Mouse (Mus musculus) heart, embryonic 15.5 days (tissue): ENCODE data around the gene Mecom. TPM values are rescaled to one million over a fixed set of nuclear protein-coding genes. Genes with fewer than 3 reads are reported as not detected.

ENCODE experiments used
- ATAC-seq: fragments of 200-750 bp; cut with Nextera tagmentation; replicated peaks from 2 replicates; pipeline ENCODE4 v1.8.0; 2017; ENCODE audit warnings: low read depth, moderate TSS enrichment; ENCODE audit not compliant: insufficient number of reproducible peaks, insufficient read depth, low FRiP score
- H3K27ac ChIP-seq: fragments of 300-500 bp; sonication (generic); 2 replicates; pipeline ENCODE4 v1.5.1; 2015; ENCODE audit warnings: mild to moderate bottlenecking, inconsistent platforms
- H3K27me3 ChIP-seq: fragments of 300-500 bp; sonication (generic); 2 replicates; pipeline ENCODE4 v1.6.1; 2015; ENCODE audit warnings: inconsistent platforms
- H3K36me3 ChIP-seq: fragments of 300-500 bp; sonication (generic); 2 replicates; pipeline ENCODE4 v1.6.1; 2015; ENCODE audit warnings: mild to moderate bottlenecking, inconsistent platforms
- H3K4me1 ChIP-seq: fragments of 300-500 bp; sonication (generic); replicated peaks from 2 replicates; pipeline ENCODE4 v1.6.1; 2015; ENCODE audit warnings: inconsistent platforms
- H3K4me2 ChIP-seq: fragments of 300-500 bp; sonication (generic); 2 replicates; pipeline ENCODE4 v1.6.1; 2015; ENCODE audit warnings: inconsistent platforms, mild to moderate bottlenecking, moderate library complexity
- H3K4me3 ChIP-seq: fragments of 300-500 bp; sonication (generic); 2 replicates; pipeline ENCODE4 v1.5.1; 2015; ENCODE audit warnings: mild to moderate bottlenecking, inconsistent platforms
- H3K9ac ChIP-seq: fragments of 300-500 bp; sonication (generic); 2 replicates; pipeline ENCODE4 v1.6.1; 2015; ENCODE audit warnings: mild to moderate bottlenecking, inconsistent platforms
- H3K9me3 ChIP-seq: fragments of 300-500 bp; sonication (generic); replicated peaks from 2 replicates; pipeline ENCODE4 v1.6.1; 2016; ENCODE audit warnings: inconsistent platforms
- WGBS: fragments of 180-500 bp; shearing (Covaris S2); methylation state at CpG from one replicate; pipeline ENCODE4 v1.1.7; 2015; ENCODE audit warnings: mixed read lengths; 5-methylcytosine and 5-hydroxymethylcytosine counted together
- polyA plus RNA-seq: library from polyadenylated mRNA; unstranded; fragments of >200 nt; fragmentation: Nextera tagmentation; extraction: Ambion mirVana; gene quantifications from 2 replicates; pipeline ENCODE4 v1.2.1, GENCODE M21; 2015

Mecom gene
- polyA plus RNA-seq, 1 experiment from 2014 or later, result 17.3 TPM

DNA sequence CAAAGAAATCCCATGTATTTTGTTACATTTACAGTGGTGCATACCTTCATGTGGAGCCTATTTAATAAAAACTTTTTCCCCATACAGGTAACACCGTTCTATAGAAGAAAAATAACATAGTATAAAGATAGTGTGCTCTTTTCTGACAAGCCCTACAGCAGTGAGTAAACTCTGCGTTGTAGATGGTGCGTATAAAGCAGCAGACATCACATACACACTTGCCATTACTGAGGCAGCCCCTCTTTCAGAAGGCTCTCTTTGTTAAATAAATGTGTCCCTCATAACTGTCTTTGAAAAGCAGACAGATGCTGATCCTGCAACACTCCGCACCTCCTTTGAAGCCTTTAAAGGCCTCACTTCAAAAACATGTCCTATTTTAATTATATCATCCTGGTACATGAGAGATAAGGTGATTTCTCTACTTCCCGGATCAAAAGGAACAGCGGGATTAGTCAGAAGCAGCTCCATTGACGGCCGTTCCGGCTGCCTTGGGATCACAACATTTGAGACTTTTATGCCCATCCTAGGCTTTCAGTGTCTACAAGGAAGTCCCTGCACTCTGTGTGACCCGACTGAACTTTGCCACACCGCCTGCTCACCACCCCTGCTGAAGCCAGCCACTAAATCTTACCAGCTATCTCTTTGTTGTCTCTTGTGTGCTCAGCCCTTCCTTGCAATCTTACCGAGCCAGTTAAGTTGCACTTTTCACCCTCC, 355.4 kb downstream of the Mecom start:
- ATAC-seq, result no peak
- Histone ChIP-seq H3K27me3 (no peaks in the 10 kb centered on the region), H3K9ac (no peak overlapping the region), H3K4me1 (peaks cover 10% of the 10 kb centered on the region), H3K4me2 (no peak overlapping the region), H3K36me3 (no peaks in the 10 kb centered on the region), H3K27ac (no peak overlapping the region), H3K9me3 (no peaks in the 10 kb centered on the region), H3K4me3 (no peak overlapping the region)
- 36% methylated on average over 12 of the region's 12 CpGs for WGBS

DNA sequence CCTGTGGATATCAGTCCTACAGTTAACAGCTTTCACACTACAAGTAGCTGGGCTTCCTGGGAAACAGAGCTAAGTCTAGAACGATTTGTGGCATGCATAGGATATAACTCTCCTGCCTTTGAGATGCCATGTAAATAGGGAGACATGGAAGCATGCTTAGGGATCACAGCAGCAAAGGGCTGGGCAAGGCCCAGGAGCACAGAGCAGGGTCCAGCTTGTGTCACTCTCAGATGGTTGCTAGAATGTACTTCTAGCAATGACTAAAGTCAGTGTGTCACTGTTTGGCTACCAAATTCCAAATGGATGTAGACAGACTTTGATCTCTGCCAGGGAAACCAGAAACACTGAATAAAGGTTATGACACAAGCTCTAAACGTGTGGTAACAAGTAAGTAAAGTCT, 358.5 kb downstream of the Mecom start:
- no peak overlapping the region for H3K4me3 ChIP-seq
- H3K27ac ChIP-seq, result no peak overlapping the region
- no peaks in the 10 kb centered on the region for H3K9me3 ChIP-seq
- H3K36me3 ChIP-seq, result no peaks in the 10 kb centered on the region
- no peak overlapping the region for H3K9ac ChIP-seq
- WGBS, result 74% methylated on average over 2 of the region's 2 CpGs
- H3K4me2 ChIP-seq, result no peak overlapping the region
- peaks cover 10% of the 10 kb centered on the region for H3K4me1 ChIP-seq
- no peaks in the 10 kb centered on the region for H3K27me3 ChIP-seq
- no peak for ATAC-seq

DNA sequence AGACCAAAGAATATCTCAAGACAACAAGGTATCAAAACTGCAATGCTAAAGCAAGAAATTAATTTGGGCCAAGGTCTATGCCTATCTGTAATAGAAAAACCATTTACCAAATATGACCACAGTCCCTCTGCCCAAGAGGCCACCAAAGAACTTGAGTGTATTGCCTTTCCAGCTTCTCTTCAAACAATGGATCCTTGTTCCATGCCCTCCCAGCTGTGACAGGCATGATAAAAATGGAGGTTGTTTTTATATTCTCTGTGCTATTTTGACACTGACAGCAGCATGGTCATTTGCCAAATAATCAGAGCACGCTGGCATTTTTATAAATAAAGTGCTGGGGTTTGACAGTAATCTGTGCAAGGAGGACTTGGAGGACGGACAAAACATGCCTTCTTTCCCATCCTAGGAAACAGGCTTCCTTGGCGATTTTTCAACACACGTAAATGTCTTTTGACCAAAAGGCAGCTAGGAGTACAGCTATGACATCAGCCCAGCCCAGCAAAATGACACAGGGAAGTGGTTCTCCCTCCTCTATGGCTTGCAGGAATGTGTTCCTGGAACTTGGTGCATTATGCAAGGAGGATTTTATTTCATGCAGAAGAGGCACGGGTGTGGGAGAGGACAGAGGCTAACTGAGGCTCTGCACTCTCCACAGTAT, 359.9 kb downstream of the Mecom start:
- WGBS, result 39% methylated on average over 5 of the region's 5 CpGs
- peaks cover 10% of the 10 kb centered on the region for H3K4me1 ChIP-seq

DNA sequence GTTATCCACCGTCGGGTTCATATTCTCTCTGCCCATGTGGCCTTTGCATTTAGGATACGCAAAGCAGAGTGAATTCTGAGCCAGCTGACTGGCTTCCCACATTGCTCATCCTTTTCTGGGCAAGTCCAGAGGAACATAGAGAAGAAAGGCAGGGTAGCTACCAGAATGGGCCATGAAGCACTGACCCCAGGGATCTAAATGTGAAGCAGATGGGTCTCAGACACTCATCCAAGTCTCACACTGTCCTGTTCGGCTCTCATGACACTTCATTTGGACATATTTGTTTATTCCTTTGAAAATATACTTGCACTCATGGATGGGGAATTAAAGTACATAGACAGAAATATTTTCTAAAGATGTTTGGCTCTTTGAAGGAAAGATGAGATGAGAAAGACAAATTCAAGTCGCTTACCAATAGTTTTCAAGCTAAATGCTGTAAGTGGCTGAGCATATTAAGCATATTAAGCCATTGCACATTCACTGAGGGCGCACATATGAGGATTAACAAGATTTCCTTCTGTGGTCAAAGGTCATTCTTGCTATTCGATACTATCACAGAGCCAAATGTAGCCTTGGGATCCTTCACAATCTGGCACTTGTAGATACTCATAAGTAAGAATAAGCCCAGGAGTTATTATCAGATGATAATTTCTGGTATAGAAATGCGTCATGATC, 365.9 kb downstream of the Mecom start:
- H3K4me3 ChIP-seq, result no peak overlapping the region
- H3K9me3 ChIP-seq, result no peaks in the 10 kb centered on the region
- no peak overlapping the region for H3K9ac ChIP-seq
- ATAC-seq, result no peak
- no peak overlapping the region for H3K27ac ChIP-seq
- H3K27me3 ChIP-seq, result no peaks in the 10 kb centered on the region
- H3K4me1 ChIP-seq, result no peaks in the 10 kb centered on the region
- H3K36me3 ChIP-seq, result no peaks in the 10 kb centered on the region
- no peak overlapping the region for H3K4me2 ChIP-seq
- WGBS, result 82% methylated on average over 8 of the region's 8 CpGs

More for the DNA sequence above, 359.9 kb downstream of the Mecom start:
- Histone ChIP-seq H3K9ac (no peak overlapping the region), H3K4me3 (no peak overlapping the region), H3K27me3 (no peaks in the 10 kb centered on the region), H3K9me3 (no peaks in the 10 kb centered on the region), H3K4me2 (no peak overlapping the region), H3K36me3 (no peaks in the 10 kb centered on the region), H3K27ac (no peak overlapping the region)
- ATAC-seq, result no peak

DNA sequence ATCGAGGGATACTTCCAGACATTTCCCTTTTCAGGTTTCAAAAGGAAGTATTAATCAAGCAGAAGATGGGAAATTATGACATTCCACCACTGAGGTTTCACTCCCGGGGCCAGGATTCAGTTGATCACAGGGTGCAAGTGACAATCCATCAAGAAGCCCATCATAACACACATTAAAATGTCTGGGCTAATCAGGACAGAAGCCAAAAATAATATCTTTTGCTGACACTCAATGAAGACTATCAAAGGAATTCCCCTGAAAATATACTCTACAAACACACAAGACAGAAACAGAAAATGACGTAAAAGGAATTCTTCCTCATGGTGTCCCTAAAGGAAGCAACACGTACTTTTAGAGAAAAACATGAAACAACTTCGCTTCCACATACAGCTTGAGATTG, 371.2 kb downstream of the Mecom start:
- Histone ChIP-seq H3K9ac (no peak overlapping the region), H3K36me3 (no peaks in the 10 kb centered on the region), H3K9me3 (no peaks in the 10 kb centered on the region), H3K4me1 (no peaks in the 10 kb centered on the region), H3K4me3 (no peak overlapping the region), H3K27me3 (no peaks in the 10 kb centered on the region), H3K27ac (no peak overlapping the region), H3K4me2 (no peak overlapping the region)
- 63% methylated on average over 5 of the region's 5 CpGs for WGBS
- ATAC-seq, result no peak

DNA sequence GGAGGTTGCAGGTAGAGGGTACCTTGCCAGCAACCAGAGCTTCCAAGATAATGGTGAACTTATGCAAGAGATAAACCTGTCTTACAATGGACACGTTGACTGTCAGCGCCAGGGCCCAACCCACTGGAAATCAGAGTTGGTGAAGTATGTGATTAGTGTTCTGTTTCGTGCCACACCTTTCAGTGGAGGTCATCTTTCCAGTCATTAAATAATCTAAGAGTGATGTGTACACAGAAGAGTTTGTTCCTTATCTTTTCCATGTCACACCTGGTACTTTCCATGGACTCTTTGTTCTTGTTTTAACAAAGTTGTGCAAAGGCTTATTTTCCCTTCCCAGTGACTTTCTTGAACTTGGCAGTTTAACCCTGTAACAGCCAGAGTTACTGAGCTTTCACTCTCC, 374.0 kb downstream of the Mecom start:
- H3K27me3 ChIP-seq, result no peaks in the 10 kb centered on the region

DNA sequence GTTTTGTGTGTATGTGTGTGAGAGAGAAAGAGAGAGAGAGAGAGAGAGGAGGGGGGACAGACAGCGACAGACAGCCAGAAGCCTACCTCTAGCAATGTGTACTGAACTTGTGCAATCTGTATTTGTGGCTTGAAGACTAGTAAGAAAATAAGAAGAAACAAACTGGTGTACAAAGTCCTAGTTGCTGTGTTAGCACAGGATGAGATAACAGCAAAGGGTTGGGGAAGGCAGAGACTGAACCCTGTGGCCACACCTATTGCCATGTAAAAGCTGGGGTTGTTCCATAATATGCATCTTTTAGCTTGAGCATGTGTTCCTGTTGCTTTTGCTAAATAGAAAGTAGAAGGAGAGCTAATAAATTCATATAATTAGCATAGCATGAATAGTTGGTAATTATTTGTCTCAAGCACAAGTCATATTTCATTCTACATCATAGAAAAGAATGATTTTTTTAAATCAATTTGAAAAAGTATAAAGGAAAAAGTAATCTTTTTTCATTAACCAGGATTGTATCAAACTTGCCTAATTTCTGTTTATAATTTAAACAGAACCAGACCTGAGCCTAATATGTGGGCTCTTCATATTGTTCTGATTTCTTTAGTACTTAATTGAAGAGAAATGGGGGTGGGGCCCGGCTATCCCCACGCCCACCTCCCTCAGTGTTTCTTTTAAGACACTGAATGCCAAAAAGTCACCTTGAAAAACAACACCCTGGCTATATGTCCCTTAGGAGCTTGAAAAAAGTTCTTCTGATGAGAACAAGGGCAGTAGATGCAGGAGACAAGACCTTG, 379.2 kb downstream of the Mecom start:
- Histone ChIP-seq H3K27ac (no peak overlapping the region), H3K9me3 (no peaks in the 10 kb centered on the region), H3K4me2 (no peak overlapping the region), H3K27me3 (no peaks in the 10 kb centered on the region), H3K4me3 (no peak overlapping the region), H3K4me1 (no peaks in the 10 kb centered on the region), H3K36me3 (no peaks in the 10 kb centered on the region), H3K9ac (no peak overlapping the region)
- WGBS, result 84% methylated on average over 3 of the region's 3 CpGs
- no peak for ATAC-seq

More for the DNA sequence above, 374.0 kb downstream of the Mecom start:
- H3K36me3 ChIP-seq, result no peaks in the 10 kb centered on the region
- no peak overlapping the region for H3K4me3 ChIP-seq
- H3K4me2 ChIP-seq, result no peak overlapping the region
- H3K4me1 ChIP-seq, result no peaks in the 10 kb centered on the region
- WGBS, result 59% methylated on average over 3 of the region's 3 CpGs
- H3K27ac ChIP-seq, result no peak overlapping the region
- H3K9ac ChIP-seq, result no peak overlapping the region
- H3K9me3 ChIP-seq, result no peaks in the 10 kb centered on the region
- ATAC-seq, result no peak

DNA sequence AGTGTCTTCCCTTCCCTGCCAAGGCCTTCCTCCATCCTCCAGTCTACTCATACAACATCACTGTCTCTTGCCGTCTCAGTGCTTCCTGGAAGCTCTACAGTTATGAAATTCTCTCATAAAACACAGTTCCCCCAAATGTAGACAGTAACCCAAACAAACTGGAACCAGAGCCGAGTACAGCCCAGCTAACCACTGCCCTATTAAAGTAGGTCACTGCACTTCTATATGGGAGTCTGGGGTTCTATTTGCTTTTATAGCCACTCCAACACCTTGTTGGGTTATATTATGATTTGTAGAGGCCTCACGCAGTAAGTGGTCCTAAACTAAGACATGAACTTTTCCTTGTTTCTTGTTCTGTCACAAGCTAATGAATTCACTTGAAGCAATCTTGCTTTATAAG, 380.8 kb downstream of the Mecom start:
- Histone ChIP-seq H3K9ac (no peak overlapping the region), H3K4me2 (no peak overlapping the region), H3K4me1 (no peaks in the 10 kb centered on the region), H3K27me3 (no peaks in the 10 kb centered on the region), H3K36me3 (no peaks in the 10 kb centered on the region), H3K27ac (no peak overlapping the region), H3K4me3 (no peak overlapping the region), H3K9me3 (no peaks in the 10 kb centered on the region)
- no peak for ATAC-seq
- WGBS, result 82% methylated on average over 3 of the region's 3 CpGs

DNA sequence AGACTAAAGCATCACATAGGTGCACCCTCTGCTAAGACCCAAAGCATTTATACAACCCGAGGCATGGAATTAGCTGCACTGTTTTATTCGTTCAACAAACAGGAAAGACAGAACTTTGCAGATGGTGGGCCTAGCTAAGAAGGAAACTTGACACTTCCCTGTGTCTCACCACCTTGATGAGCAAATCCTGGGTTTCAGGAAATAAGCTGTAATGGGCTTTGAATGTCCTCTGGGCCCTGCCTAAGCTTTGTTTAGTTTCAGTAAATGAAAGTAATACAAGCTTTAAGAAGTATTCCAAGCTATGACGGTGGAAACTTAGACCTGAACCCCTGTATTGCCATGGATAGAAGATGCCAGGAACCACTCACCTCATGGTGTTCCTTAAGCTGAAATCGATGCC, 383.0 kb downstream of the Mecom start:
- Histone ChIP-seq H3K4me1 (peaks cover 4% of the 10 kb centered on the region; the same call in 1 of the 2 replicates), H3K4me2 (no peak overlapping the region), H3K27ac (no peak overlapping the region), H3K4me3 (no peak overlapping the region), H3K36me3 (no peaks in the 10 kb centered on the region), H3K9ac (no peak overlapping the region), H3K9me3 (no peaks in the 10 kb centered on the region), H3K27me3 (no peaks in the 10 kb centered on the region)
- ATAC-seq, result no peak
- 68% methylated on average over 4 of the region's 4 CpGs for WGBS

DNA sequence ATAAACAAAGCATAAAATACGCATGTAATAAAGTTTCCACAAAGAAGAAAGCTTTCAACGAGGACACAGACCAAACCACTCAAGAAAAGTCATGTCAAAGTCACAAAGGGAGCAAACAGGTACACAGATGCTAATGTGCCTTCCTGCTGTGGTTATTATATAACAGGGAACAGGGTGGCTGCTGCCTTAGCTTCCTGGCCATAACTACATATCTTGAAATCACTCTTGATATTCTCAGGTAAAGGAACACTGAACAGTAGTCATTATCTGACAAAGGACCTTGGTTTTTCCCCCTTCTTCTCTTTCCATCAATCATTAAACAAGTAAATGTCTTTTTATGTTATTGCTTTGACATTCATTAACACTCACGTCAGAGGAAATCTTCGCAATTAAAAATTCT, 384.4 kb downstream of the Mecom start:
- 74% methylated on average over 4 of the region's 4 CpGs for WGBS

More for the DNA sequence above, 384.4 kb downstream of the Mecom start:
- Histone ChIP-seq H3K4me2 (no peak overlapping the region), H3K4me3 (no peak overlapping the region), H3K27me3 (no peaks in the 10 kb centered on the region), H3K36me3 (no peaks in the 10 kb centered on the region), H3K4me1 (peaks cover 4% of the 10 kb centered on the region; the same call in 1 of the 2 replicates), H3K27ac (no peak overlapping the region), H3K9ac (no peak overlapping the region), H3K9me3 (no peaks in the 10 kb centered on the region)
- ATAC-seq, result no peak
